Mouse (Mus musculus): ENCODE data around the gene Ppp3ca. TPM values are rescaled to one million over a fixed set of nuclear protein-coding genes. Genes with fewer than 3 reads are reported as not detected.

Ppp3ca gene
- polyA plus RNA-seq, 1 experiment from 2014 or later, result 64.6 TPM

DNA sequence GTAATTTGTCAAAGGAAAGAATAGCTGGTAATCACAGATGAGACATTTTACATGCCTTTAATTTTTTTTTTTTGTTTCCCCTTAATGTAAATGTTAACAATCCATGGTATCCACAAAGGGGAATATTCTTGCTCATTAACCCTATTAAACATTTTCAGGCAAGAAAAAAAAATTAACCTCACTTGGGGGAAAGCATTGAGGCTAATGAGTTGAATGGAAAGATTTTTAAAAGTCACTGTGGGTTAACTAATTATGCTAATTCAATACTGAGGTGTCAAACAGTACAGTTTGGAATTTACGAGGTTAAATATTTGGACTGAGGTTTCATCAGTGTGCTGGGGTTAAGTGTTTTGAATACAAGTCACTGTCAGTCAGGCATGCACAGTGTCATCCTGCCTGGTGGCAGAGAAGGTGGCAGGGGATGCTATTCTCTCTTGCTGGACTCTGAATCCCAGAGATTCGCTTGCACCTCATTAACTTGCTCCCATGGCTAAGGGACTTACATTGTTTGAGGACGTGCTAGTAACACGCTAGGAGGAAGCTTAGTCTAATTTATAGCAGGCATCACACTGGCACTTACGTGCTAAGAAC is 82.3 kb downstream of the Ppp3ca start:
- H3K36me3 ChIP-seq, result no peaks in the 10 kb centered on the region
- H3K27ac ChIP-seq, result no peak overlapping the region
- no peaks in the 10 kb centered on the region for H3K9me3 ChIP-seq
- no peak overlapping the region for H3K4me2 ChIP-seq
- H3K9ac ChIP-seq, result no peak overlapping the region
- 0 out of 2 replicates have a peak, but pooled peaks cover 3% of the 10 kb centered on the region for H3K4me1 ChIP-seq
- WGBS, result 66% methylated on average over 5 of the region's 5 CpGs
- ATAC-seq (ENCODE audit: borderline replicate concordance, extremely low read depth, low FRiP score, low TSS enrichment), result no peak
- no peaks in the 10 kb centered on the region for H3K27me3 ChIP-seq
- no peak overlapping the region for H3K4me3 ChIP-seq

DNA sequence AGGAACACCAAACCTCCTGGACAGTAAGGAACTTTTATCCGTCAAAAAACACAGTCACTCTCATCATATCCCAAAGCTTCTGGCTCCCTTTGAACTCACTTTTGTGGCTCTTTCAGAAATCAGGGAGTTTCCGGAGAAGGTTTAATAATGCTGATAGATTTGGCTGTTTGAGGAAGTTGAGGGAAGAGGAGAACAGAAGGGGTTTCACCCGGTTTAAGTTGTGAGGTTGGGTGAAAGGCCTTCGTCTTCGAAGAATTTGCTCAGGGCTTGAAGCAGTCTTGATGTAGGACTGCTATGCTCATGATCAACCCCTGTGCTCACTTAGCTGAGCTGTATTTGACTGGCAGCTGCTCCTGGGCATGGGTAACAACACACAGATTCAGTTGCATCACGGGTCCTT is 86.2 kb downstream of the Ppp3ca start:
- Histone ChIP-seq H3K36me3 (no peaks in the 10 kb centered on the region), H3K27me3 (no peaks in the 10 kb centered on the region), H3K4me3 (no peak overlapping the region), H3K9ac (no peak overlapping the region), H3K4me2 (no peak overlapping the region), H3K27ac (no peak overlapping the region), H3K9me3 (no peaks in the 10 kb centered on the region), H3K4me1 (0 out of 2 replicates have a peak, but pooled peaks cover 4% of the 10 kb centered on the region)
- 84% methylated on average over 6 of the region's 6 CpGs for WGBS
- no peak for ATAC-seq (ENCODE audit: borderline replicate concordance, extremely low read depth, low FRiP score, low TSS enrichment)

DNA sequence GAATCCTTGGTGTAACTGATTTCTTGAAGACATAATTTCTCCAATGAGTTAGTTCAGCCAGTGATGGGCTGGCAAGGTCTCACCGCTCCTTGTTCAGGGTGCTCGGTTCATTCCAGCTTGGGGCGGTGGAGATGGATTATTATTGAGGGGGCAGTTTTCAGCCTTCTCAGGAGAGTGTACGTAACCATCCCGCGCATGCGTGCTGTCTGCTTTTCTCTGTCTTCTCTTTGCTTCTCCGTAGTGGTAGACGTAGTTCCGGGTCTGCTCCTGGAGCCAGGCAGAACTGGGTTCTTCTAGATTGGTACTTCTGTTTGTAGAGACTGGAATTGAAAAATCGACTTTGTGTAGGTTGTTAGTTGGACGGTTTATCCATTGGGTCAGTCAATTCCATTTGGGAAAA is 89.5 kb downstream of the Ppp3ca start:
- Histone ChIP-seq H3K4me1 (peaks cover 11% of the 10 kb centered on the region), H3K4me2 (no peak overlapping the region), H3K9ac (no peak overlapping the region), H3K36me3 (no peaks in the 10 kb centered on the region), H3K27ac (no peak overlapping the region), H3K9me3 (no peaks in the 10 kb centered on the region), H3K4me3 (no peak overlapping the region), H3K27me3 (no peaks in the 10 kb centered on the region)
- ATAC-seq (ENCODE audit: borderline replicate concordance, extremely low read depth, low FRiP score, low TSS enrichment), result no peak
- WGBS, result 91% methylated on average over 12 of the region's 12 CpGs

DNA sequence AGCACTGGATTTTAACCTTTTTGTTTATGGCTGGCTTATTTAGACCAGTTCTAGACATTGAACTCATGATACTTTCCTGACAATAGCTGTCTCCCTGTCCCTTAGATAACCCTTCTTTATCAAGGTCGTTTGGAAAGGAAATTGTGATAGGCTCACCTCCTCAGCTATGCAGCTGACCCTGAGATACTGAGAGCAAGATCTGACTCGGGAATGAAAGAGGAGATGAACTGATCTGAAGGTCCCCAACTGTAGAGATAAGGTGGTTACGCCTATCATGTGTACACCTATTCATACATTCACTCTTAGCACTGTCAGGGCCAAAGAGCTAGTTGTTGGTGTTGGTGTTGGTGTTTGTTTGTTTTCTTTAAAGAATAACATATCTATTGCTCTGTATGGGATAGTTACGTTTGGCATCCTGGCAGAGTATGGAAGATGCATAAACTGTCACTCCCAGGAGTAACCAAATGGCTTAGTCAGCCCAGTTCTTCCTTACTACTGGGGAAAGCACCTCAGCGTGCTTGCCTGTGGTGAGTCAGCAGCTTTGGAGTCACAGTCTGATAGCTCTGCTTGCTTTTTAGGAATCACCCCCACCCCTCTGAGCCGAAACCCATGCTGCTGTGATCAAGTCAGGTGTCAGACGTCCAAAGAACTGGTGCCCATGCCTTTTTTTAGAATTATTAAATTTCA is 91.5 kb downstream of the Ppp3ca start:
- ATAC-seq (ENCODE audit: borderline replicate concordance, extremely low read depth, low FRiP score, low TSS enrichment), result no peak
- H3K9ac ChIP-seq, result no peak overlapping the region
- WGBS, result 58% methylated on average over 7 of the region's 7 CpGs

DNA sequence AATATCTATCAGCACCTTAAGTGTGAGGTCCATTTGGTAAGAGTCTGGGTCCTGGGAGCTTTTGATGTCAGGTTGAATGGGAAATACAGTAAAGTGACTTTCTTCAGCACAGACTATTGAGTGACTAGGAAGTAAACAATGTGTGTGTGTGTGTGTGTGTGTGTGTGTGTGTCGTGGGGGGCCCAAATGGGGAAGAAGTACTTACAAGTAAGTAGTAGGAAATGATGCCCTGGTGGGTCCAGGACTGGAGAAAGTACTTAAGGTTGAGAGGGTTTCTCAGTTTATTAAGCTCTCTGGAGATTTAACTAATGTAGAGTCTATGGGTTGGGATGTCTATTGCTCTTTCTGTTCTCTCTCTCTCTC is 92.0 kb downstream of the Ppp3ca start:
- no peak overlapping the region for H3K9ac ChIP-seq
- peaks cover 11% of the 10 kb centered on the region for H3K4me1 ChIP-seq
- H3K36me3 ChIP-seq, result no peaks in the 10 kb centered on the region
- WGBS, result 47% methylated on average over 1 of the region's 1 CpGs
- no peaks in the 10 kb centered on the region for H3K27me3 ChIP-seq
- H3K4me2 ChIP-seq, result no peak overlapping the region
- H3K9me3 ChIP-seq, result no peaks in the 10 kb centered on the region
- H3K27ac ChIP-seq, result no peak overlapping the region
- ATAC-seq (ENCODE audit: borderline replicate concordance, extremely low read depth, low FRiP score, low TSS enrichment), result no peak
- H3K4me3 ChIP-seq, result no peak overlapping the region

More for the DNA sequence above, 91.5 kb downstream of the Ppp3ca start:
- Histone ChIP-seq H3K36me3 (no peaks in the 10 kb centered on the region), H3K4me2 (no peak overlapping the region), H3K4me1 (peaks cover 11% of the 10 kb centered on the region), H3K4me3 (no peak overlapping the region), H3K27me3 (no peaks in the 10 kb centered on the region), H3K9me3 (no peaks in the 10 kb centered on the region), H3K27ac (no peak overlapping the region)

DNA sequence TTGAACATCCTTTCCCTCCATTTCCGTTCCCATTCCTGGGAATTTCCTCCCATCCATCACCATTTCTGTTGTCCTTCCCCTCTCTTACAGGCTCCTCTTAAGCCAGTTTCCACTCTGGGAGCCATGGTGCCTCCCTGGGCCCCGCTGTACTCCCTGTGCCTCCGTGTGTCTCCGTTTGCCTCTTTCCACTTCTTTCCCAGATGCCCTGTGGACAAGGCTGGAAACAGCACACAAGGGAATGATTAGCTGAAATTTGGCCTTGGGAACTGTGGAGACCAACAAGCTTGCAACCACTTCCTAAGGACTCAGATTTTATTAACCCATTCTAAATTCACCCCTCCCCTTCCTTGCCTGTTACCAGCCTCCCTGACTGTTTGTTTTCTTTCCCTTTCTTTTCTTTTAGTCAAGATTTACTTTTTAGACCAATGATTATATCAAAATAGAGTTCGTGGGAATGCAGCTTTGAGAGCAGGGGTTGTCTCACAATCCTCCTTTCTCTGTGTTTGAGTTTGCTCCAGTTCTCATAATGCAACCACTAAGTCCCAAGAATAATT is 93.9 kb downstream of the Ppp3ca start:
- H3K4me2 ChIP-seq, result no peak overlapping the region
- H3K27ac ChIP-seq, result no peak overlapping the region
- no peaks in the 10 kb centered on the region for H3K9me3 ChIP-seq
- H3K27me3 ChIP-seq, result no peaks in the 10 kb centered on the region
- H3K4me1 ChIP-seq, result peaks cover 16% of the 10 kb centered on the region
- ATAC-seq (ENCODE audit: borderline replicate concordance, extremely low read depth, low FRiP score, low TSS enrichment), result no peak
- H3K4me3 ChIP-seq, result no peak overlapping the region
- WGBS, result 40% methylated on average over 5 of the region's 5 CpGs
- H3K9ac ChIP-seq, result no peak overlapping the region
- no peaks in the 10 kb centered on the region for H3K36me3 ChIP-seq

DNA sequence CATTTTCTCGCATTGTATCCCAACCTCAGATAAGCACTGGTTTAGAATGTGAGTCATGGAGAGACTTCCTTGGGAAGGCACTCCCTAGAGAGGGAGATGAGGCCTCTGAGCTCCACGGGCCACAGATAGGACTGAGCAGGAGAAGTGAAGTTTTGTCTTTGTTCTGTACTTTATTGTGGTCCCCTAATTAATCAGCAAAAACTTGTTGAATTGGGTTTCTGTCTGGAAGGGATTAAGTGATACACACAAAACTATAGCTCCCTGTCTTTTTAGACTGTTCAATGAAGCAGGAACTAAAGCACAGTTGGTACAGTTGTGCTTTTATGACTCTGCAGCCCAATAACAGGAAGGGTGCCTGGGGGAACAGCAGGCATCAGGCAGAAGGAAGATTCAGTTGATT is 95.6 kb downstream of the Ppp3ca start:
- WGBS, result 47% methylated on average over 2 of the region's 2 CpGs
- no peak overlapping the region for H3K9ac ChIP-seq
- H3K4me2 ChIP-seq, result no peak overlapping the region
- H3K9me3 ChIP-seq, result no peaks in the 10 kb centered on the region
- no peak overlapping the region for H3K27ac ChIP-seq
- H3K27me3 ChIP-seq, result no peaks in the 10 kb centered on the region
- ATAC-seq (ENCODE audit: borderline replicate concordance, extremely low read depth, low FRiP score, low TSS enrichment), result no peak
- H3K36me3 ChIP-seq, result no peaks in the 10 kb centered on the region
- peaks cover 19% of the 10 kb centered on the region for H3K4me1 ChIP-seq
- H3K4me3 ChIP-seq, result no peak overlapping the region

DNA sequence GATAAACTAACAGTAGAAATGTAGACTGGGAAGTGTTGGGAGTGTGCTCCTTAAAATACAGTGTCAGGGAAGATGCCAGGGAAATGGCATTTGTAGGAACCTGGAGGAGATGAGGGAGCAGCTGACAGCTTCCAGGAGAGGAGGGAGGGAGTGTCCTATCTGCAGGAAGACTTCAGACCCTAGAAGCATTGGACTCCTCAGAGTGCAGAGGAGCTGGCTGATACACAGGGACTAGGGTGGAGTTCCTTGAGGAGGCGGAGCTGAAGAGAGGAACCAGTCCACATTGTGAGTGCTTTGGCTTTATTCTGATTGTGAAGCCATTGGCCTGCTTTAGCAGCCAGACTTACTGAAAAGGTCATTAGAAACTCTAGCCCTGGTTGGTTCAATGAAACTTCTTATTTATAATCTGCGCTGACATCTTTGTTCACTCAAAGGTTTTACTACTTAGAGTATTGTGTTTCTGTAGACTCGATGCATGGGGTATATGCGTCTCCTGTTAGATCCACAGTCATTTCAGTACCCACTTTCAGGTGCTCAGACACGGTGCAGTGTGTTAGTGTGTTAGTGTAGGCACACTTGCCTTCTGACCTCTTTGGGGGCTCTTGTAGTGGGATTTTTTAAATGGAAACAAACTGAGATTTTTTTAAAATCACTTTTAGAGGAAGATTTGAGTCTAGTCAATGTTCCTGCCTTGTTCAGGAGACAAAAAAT is 99.0 kb downstream of the Ppp3ca start:
- Histone ChIP-seq H3K4me1 (peaks cover 12% of the 10 kb centered on the region), H3K27me3 (no peaks in the 10 kb centered on the region), H3K36me3 (no peaks in the 10 kb centered on the region), H3K9me3 (no peaks in the 10 kb centered on the region), H3K4me3 (no peak overlapping the region), H3K4me2 (no peak overlapping the region), H3K9ac (no peak overlapping the region), H3K27ac (peak overlapping the region; percentile 48)
- WGBS, result 71% methylated on average over 5 of the region's 5 CpGs
- ATAC-seq (ENCODE audit: borderline replicate concordance, extremely low read depth, low FRiP score, low TSS enrichment), result no peak

DNA sequence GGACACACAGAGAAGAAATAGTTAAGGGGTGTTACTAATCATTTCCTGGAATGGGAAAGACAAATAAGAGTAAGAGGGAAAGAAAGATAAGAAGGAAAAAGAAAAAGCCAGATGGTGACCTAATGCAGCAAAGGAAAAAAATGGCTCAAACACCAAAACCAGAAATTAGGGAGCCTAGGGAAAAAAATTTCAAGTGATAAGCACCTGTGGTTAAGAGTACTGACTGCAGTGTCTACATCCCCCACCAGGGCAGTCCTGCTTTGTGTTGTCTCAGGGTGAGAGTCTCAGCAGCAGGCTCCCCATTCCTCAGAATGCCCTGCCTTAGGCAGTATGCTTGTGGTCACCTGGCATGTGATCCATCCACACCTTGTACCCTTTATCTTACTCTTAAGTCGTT is 99.6 kb downstream of the Ppp3ca start:
- Histone ChIP-seq H3K4me3 (no peak overlapping the region), H3K27me3 (no peaks in the 10 kb centered on the region), H3K4me2 (no peak overlapping the region), H3K27ac (peak overlapping the region; percentile 48), H3K9me3 (no peaks in the 10 kb centered on the region), H3K36me3 (no peaks in the 10 kb centered on the region), H3K4me1 (peaks cover 12% of the 10 kb centered on the region), H3K9ac (no peak overlapping the region)
- WGBS, result 41% methylated on average over 1 of the region's 1 CpGs
- 0 out of 2 replicates have a peak, but pooled peaks have one; percentile 39 for ATAC-seq (ENCODE audit: borderline replicate concordance, extremely low read depth, low FRiP score, low TSS enrichment)

DNA sequence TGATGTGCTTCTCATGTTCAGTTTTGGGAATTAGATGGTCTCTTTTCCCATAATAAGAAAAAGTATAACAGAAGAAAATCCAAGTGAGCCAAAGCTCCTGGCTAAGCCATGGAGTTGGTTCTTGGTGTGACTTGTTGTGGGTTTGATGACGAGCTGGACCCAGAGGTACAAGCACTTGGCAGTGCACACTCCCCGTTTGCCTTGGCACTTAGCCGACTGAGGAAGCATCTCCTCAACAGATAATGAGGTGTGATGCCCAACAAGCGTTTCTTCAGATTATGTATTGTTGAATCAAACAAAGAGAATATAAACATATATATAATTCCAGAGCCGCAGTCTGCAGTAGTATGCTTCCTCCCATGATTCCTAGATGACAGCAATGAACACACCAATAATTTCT is 101.8 kb downstream of the Ppp3ca start:
- WGBS, result 34% methylated on average over 5 of the region's 5 CpGs
- no peak for ATAC-seq (ENCODE audit: borderline replicate concordance, extremely low read depth, low FRiP score, low TSS enrichment)
- Histone ChIP-seq H3K4me1 (peaks cover 12% of the 10 kb centered on the region), H3K36me3 (no peaks in the 10 kb centered on the region), H3K4me3 (no peak overlapping the region), H3K9ac (no peak overlapping the region), H3K27ac (no peak overlapping the region), H3K4me2 (no peak overlapping the region), H3K27me3 (no peaks in the 10 kb centered on the region), H3K9me3 (no peaks in the 10 kb centered on the region)

DNA sequence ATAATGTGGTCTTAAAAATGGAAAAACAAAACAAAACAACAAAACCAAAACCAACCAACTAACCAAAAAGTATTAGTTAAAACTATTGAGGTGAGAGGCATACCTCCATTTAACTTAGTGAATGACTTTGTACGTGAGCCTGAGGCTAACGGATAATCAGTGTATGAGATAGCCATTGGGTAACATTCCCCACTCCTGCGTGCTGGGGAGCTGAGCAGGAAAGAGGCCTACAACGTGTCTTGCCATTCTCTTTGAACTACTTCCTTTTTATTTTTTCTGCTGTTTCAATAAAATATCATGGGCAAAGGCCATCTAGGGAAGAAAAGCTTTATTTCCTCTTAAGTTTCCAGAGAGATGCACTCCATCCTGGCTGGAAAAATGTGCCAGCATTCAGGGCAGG is 103.3 kb downstream of the Ppp3ca start:
- ATAC-seq (ENCODE audit: borderline replicate concordance, extremely low read depth, low FRiP score, low TSS enrichment), result no peak
- no peak overlapping the region for H3K9ac ChIP-seq
- H3K27me3 ChIP-seq, result no peaks in the 10 kb centered on the region
- peaks cover 12% of the 10 kb centered on the region for H3K4me1 ChIP-seq
- 74% methylated on average over 4 of the region's 4 CpGs for WGBS
- no peak overlapping the region for H3K27ac ChIP-seq
- H3K36me3 ChIP-seq, result no peaks in the 10 kb centered on the region
- H3K4me3 ChIP-seq, result no peak overlapping the region
- H3K9me3 ChIP-seq, result no peaks in the 10 kb centered on the region
- H3K4me2 ChIP-seq, result no peak overlapping the region

DNA sequence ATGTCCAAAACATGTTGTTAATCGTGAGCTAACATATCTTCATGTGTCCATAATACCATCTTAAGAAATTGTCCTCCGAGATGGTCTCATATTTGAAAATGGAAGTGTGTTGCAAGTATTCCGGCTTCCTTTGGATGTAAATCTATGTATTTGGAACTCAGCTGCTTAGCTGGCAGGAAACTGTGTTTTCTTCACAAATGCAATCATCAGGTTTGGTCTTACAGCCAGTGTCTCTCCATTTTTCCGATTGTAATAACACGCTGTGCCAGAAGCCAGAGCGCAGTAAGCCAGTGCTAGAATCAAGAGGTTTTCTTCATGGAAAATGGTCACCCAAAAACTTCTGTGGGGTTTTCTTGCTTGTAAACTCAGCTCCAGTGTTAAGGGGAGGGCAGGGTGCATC is 104.3 kb downstream of the Ppp3ca start:
- Histone ChIP-seq H3K27ac (no peak overlapping the region), H3K36me3 (no peaks in the 10 kb centered on the region), H3K27me3 (no peaks in the 10 kb centered on the region), H3K4me3 (no peak overlapping the region), H3K9me3 (no peaks in the 10 kb centered on the region), H3K4me2 (no peak overlapping the region), H3K9ac (no peak overlapping the region), H3K4me1 (peaks cover 4% of the 10 kb centered on the region)
- WGBS, result 84% methylated on average over 6 of the region's 6 CpGs
- no peak for ATAC-seq (ENCODE audit: borderline replicate concordance, extremely low read depth, low FRiP score, low TSS enrichment)
